Mouse (Mus musculus): Measurements from ENCODE around the gene Prcp.
"Not testable (repeated sequence)": the region's sequence is repeated elsewhere in the genome, so short reads cannot be mapped to it uniquely, and the experiment has no call there.

Prcp gene

DNA sequence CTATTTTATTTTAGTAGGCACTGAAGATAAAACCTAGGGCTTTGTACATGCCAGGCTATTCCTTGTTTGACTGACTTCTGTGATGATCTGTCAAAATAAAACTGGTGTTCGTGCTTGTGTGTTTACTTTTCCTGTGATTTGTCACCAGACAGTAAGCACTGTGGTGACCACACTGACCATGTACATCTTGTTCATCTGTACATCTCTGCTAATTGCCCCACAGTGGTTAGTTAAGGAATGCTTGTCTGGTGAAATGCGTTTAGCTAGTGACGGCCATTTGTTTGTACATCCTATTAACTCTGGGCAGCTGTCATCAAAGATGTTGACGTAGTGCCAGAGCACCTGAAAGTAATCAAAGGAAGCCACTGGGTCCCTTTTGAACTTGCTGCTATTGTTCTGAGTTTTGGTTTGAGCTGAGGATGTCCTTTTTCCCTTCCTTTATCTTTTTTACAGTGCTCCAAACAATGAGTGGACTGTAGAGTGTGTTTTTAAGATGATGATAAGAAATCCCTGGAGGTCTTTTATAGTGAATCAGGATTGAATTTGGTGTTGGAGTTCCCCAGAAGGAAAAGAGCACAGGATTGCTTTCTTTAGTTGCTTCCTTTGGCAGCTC lies 16.5 kb downstream of the Prcp start:
- no peak for DNase-seq (ENCODE audit: low spot score in 2 of 2)

DNA sequence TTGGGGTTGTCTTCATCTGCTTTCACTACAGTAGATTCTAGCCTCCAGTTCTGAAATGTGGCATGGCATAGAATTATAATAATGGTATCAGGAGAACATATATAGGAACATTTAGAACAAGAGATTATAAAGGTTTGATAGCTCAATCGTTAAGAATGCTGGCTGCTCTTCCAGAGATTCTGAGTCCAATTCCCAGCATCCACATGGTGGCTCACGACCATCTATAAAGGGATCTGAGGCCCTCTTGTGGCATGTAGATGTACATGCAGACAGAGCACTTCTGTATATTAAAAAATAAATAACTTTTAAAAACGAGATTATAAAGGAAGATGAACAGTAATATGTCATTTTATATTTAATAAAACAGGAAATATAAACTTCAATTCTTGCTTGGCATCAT lies 19.2 kb downstream of the Prcp start:
- DNase-seq (ENCODE audit: low spot score in 2 of 2): no peak

DNA sequence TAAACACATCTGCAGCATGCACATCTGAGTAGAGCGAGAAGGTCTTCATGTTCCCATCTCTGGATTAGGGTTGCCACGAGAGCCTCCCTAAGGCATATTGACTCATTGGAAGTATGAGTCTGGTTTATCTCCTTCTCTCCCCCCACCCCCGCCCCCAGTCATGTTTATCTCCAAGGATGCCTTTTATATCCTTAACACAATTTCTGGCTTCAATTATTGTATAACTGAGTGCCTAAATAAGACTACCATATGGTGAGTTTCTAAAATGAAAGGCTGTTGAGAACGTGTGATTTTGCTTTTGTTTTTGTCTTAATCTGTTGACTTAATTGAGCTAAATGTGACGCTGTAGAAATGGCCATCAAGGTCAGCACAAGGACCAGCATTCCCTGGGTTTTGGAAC lies 21.8 kb downstream of the Prcp start:
- DNase-seq (ENCODE audit: low spot score in 2 of 2): no peak

DNA sequence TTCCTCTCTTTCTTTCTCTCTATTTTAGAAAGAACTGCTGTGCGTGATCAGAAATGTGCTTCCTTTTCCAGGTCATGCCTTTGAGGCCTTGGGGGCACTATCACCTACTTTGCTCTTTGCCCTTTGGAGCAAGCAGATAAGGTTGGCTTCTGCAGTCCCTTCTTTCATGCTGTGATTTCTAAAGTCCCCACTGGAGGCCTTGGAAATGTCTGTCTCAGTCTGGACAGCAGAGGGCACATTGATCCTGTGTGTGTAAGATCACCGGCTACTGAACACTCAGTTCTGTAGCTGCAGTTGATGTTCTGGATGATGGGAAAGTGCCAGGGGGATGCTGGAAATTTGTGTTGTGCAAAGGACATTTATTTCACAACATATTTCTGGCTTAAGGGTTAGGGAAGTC lies 22.8 kb downstream of the Prcp start:
- no peak for DNase-seq (ENCODE audit: low spot score in 2 of 2)

DNA sequence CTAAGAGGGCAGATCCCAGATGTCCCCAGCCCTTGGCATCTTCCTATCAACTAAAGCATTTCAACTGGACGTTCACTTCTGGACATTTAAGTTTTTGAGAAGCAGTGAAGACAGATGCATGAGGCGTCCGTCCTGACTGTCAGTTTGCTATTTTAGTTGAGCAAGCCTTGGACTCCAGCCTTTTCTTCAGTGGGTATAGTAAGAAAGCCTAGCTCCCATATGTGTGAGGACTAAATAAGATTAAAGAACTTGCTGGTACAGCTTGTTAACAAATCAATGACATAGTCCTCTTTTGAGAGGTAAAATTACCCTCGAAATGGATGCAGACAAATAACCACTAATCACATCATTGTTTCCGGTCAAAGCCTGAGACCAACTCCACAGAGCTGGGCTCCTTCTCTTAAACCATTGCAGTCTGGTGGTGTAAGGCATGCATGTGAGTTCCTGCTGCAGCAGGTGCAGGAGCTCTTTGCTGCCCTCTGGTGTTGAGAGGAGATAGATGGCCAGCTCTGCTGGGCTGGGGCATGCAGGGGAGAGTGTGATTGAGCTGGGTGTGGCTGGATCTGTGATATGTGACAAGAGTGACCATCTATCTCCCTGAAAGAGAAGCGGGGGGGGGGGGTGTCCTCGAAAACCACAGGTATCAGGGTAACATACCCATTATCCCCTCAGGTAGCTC lies 29.2 kb downstream of the Prcp start:
- DNase-seq (ENCODE audit: low spot score in 2 of 2): peak; percentile 60 to 79

DNA sequence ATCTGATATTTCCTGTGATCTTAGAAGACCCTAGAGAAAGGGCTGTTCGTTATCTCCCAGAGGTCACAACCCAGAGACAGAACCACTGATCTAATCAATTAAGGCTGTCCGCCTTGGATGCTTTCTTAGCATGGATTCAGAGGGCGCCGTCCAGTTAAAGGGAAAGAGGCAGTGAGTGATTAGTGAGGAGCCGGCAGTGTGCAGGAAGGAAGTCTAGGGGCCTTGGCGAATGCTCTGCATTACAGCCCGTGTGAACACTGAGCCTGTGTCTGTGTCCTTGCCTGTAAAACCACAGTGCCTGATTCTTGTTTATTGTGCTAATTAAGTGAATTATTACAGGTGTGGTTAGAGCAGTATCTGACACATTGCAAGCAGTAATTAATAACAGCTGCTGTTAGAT lies 30.0 kb downstream of the Prcp start:
- not testable (repeated sequence) for DNase-seq (ENCODE audit: low spot score in 2 of 2)

DNA sequence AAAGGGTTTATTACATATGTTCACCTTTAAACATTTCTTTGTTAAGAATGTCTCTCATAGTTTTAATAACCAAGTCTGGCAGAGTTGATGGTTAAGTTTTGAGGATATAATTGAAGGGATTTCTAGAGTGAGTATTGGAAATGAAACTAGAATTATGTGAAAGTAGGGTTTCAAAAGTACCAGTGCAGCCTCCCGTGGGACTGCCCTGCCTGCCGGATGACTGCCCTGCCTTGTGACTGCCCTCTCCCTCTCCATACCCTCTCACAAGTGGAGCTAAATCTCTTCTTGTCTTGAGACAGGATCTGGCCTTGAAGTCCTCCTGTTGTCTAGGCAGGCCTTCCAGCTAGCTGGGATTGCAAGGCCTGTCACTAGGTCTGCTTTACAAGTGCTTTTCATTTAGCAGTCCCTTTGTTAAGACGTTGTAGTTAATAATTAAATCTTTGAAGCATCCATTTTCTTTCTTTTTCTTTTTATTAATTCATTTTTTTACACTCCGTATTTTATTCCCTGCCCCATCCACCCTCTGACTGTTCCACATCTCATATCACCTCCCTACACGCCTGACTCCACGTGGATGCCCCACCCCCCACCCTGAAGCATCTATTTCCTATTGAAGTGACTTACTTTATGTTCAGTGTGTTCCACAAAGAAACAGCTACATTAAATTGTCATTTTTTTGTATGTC lies 46.0 kb downstream of the Prcp start:
- no peak for DNase-seq (ENCODE audit: low spot score in 2 of 2)

DNA sequence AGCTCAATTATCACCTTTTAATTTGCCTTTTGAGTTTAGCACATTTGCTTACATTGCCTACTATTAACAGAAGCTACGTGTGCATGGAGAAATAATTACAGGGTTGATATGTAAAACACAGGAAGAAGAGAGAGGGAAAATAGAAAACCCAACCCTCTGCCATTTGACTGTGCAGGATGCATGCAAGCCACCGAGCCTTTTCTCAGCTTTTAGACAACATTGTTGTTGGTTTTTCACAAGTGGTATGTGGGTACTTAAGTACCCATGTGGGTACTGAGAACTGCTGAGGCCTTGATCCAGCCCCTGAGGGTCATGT lies 46.5 kb downstream of the Prcp start:
- DNase-seq (ENCODE audit: low spot score in 2 of 2): no peak

DNA sequence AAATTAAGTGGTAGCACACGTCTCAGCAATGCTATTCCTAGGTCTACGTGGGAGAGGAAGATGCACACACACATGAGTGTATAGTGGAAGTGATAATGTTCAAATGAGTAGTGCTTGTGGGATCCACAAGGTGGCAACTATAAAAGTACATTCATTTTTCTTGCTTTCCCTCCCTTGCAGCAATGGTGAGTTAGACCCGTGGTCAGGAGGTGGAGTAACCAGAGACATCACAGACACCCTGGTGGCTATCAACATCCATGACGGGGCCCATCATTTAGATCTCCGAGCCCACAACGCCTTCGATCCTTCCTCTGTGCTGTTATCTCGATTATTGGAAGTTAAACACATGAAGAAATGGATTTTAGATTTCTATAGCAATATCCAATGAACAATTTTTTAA lies 58.5 kb downstream of the Prcp start:
- DNase-seq (ENCODE audit: low spot score in 2 of 2): no peak

DNA sequence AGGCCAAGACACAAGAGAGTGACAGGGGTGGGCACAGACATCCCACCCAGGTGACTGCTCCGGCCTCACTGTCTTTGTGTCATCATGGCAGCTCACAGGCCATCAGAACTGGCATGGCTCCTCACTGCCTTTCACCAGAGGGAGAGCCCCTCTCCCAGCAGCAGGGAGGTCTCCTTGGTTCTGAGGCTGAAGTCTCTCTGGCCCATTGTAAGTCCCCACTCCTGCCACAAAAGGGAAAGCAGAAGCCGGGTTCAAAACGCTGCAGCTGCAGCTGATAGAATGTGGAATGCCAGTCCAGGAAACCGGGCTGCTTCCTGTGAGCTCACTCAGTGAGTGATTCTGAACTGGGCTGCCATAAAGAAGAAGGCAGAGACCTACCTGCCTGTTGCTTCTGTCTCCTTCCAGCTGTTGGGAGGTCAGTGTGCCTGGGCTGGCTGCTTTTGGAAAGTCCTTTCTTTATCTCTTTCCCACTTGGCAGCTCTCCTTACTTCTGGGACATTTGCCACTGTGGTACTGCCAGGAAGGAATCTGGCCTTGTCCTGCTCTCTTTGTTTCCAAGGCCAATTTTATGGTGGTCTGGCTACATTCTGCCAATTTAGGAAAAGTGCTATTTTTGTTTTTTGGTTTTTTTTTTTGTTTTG lies 59.2 kb downstream of the Prcp start:
- DNase-seq (ENCODE audit: low spot score in 2 of 2): not testable (repeated sequence)

DNA sequence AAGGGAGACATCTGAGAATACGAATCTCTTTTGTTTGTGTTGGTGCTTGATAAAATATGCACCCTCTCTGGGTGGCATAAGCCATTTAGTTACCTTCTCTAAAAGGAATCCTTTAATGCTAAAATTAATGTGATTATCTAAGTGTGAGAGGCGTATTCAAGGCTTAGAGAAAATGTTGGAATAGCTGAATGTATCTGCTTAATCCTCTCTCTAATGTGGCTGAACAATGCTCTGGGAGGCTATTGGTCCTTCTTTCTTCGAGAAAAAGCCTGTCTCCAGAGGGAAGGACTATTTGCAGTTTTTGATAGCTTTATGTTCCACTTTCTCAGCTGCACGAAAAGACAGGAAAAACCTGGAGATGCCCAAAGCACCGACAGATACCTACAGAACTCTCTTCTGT lies 62.5 kb downstream of the Prcp start:
- no peak for DNase-seq (ENCODE audit: low spot score in 2 of 2)

DNA sequence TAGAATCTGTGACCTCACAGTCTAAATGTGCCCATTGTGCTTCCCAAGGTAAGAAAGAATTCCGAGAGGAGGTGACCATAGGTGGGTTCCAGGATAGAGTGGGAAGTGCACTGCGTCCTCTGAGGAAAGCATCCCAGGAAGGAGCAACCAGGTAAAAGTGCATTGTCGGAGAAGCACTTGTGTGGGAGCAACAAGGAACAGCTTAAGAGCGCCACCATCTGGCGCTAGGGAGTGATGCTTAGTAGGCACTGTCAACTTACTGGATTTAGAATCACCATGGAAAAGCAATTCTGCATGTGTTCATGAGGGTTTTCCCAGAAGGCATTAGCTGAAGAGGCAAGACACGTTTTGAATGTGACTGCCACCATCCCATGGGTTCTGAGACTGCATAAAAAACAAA lies 63.7 kb downstream of the Prcp start:
- DNase-seq (ENCODE audit: low spot score in 2 of 2): peak in 1 of 2 experiments; percentile 31

DNA sequence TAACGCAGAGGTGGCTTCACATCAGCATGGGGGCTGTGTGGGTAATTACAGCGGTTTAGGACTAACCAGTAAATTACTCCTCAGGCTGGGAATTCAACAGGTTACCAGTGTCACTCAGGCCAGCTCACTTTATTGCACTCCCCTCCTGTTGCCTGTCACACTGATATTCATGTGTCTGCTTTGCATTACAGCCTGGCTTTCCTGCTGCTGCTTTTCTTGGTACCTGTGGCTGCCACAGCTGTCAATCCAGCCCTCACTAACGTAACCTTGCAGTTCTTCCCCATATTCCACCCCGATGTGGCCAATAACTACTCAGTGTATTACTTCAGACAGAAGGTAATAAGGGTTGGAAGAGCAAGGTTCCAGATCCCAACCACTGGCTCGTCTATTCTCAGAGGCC lies 65.5 kb downstream of the Prcp start:
- DNase-seq (ENCODE audit: low spot score in 2 of 2): no peak

DNA sequence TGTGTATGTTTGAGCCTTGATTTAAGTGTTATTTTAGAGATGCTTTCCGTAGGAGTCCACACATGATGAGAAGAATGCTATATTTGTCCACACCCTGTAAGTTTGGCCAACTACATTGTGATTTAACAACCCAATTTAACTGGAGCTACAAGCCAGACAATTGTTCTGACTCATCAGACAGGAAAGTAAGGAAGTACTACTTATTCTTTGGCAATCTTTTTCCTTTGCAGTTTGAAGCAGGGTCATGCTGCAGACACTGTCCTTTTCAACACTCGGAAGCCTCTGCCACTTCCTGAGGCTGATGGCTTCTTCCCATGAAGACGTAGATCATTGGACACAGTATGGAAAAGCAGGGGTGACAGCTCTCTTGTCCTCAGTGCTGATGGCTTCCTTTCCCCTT lies 76.5 kb downstream of the Prcp start:
- DNase-seq (ENCODE audit: low spot score in 2 of 2): no peak

DNA sequence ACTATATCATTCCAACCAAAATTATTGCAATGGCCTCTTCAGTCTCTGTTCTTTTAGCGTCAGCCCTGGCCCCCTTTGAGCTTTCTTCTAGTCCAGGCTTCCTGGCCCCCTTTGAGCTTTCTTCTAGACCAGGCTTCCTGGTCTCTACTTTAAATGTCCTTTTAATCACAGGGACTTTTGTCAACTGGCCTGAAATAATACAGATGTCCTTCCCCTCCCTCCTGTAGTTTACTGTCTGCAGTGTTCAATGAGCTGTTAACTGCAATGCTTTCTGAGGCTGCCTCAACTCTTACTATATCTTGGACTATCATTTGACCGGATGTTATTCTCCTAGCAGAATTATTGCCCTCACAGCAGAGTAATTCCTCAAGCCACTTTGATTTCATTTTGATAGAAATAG lies 77.9 kb downstream of the Prcp start:
- no peak for DNase-seq (ENCODE audit: low spot score in 2 of 2)

DNA sequence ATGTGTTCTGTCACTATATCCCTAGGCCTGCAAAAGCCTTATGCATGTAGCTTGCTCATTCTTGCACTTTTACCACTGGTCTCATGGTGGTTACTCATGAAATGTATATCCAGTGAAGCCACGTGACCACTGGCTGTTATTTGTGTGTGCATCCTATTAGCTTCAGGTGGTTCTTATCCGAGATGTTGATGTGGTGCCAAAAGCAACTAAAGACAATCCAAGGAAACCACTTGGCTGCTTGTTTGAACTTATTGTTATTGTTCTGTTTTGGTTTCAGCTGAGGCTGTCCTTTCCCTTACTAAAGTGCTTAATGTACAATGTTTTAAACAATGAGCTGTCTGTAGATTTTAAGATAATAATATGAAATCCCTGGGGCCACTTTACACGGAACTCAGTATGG lies 85.5 kb downstream of the Prcp start:
- no peak for DNase-seq (ENCODE audit: low spot score in 2 of 2)

DNA sequence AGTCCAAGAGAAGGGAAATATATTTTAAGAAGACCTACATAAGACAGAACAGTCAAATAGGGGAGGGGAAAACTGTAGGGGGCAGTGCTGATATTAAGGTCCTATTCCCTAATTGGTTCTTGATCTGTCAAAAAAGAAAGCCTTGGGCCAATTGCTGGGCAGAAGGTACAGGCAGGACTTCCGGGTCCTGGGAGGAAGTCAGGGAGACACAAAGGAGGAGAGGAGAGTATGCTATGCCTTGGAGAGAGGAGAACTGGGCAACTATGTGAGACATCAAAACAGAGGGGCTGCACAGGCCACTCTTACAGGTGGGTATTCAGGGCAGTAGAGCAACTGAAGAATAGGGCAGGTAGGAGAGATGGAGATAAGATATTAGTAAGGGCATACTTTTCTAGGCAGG lies 87.6 kb downstream of the Prcp start:
- DNase-seq (ENCODE audit: low spot score in 2 of 2): no peak

DNA sequence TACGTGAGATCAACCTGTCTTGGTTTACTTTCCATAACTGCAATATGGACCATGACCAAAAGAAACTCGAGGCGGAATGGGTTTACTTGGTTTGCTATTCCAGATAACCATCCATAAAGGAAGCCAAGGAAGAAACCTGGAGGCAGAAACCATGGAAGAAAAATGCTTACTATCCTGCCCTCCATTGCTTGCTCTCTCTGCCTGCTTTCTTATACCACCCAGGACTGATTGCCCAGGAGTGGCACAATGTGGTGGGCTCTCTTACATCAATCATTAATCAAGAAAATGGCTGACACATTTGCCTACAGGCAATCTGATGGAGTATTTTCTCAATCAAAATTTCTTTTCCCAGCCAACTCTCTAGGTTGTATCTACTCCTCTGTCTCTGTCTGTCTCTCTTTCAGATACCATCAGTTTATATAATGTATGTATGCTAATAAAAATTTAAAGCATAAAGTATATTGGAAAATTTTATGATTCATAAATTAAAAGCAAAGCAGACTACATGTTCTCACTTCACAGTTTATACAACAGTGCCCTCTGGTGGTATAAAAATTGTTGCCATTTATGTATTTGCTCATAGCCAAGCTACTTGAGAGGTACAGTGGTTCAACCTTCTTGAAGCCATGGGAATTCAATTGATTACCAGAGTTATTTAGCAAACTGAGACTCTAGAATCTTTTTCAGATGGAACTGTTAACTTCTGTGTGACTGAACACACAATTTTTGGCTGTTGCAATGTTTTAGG lies 90.7 kb downstream of the Prcp start:
- no peak for DNase-seq (ENCODE audit: low spot score in 2 of 2)

DNA sequence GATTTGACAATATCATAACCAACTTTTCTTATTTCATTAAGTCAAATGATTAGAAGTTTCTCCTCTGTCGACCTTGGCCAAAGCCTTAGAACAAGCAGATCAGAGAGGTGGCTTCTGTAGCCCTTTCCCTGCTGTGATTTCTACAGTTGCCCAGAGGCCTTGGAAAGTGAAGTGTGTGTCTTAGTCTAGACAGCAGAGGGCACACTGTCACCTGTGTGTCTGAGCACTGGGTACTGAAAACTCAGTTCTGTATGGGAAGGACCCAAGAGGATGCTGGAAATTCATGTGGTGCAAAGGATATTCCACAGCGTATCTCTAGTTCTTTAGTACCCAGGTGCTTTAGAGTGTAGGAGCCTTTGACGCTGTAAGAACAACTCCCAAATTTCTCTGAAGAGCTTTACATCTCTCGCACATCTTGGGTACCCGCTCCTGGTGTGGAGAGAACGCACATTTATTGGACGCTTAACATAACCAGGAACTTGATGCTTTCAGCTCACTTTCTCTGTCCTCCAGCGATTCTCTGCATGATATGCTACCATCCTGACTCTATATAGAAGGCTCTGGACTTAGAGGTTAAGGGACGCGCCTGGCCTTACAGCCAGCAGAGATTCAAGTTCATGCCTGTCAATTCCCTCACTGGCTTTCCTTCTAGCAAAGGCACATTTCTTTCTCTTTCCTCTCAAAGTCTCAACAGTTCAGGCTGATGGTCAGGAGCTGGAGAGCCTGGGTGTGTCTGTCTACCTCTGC lies 93.3 kb downstream of the Prcp start:
- DNase-seq (ENCODE audit: low spot score in 2 of 2): no peak

DNA sequence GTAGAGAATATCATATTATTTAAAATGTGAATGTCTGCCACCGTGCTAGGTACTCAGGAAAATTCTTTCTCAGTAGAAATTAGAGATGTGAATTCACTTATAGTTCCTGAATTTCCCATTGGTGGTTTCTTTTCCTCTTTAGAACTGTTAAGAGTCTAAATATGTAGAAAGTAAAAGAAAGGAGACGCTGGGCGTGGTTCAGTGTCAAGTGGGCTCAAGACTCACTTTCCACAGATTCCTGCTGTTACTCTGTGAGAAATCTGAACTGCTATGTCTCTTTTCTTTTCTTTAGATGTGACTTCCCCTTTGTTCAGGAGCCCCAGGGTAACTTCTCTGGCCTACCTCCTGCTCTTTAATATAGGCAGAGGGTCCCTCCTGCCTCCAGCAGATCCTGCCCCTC lies 103.2 kb downstream of the Prcp start:
- DNase-seq (ENCODE audit: low spot score in 2 of 2): no peak

DNA sequence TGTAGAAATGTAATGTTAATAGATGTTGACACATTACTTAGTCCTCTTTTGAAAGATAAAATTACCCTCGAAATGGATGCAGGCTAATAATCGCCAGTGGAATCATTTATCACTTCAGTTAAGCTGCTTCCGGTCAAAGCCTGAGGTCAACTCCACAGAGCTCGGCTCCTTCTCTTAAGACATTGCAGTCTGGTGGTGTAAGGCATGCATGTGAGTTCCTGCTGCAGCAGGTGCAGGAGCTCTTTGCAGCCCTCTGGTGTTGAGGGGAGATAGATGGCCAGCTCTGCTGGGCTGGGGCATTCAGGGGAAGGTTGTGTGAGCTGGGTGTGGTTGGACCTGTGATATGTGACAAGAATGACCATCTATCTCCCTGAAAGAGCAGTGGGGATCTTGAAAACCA lies 104.0 kb downstream of the Prcp start:
- DNase-seq (ENCODE audit: low spot score in 2 of 2): no peak

DNA sequence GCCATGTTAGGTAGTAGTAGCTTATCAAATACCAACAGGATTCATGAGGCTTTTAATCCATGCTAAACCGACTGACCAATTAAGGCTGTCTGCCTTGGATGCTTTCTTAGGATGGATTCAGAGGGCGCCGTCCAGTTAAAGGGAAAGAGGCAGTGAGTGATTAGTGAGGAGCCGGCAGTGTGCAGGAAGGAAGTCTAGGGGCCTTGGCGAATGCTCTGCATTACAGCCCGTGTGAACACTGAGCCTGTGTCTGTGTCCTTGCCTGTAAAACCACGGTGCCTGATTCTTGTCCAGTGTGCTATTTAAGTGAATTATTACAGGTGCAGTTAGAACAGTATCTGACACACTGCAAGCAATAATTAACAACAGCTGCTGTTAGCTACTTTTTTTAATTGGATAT lies 104.5 kb downstream of the Prcp start:
- not testable (repeated sequence) for DNase-seq (ENCODE audit: low spot score in 2 of 2)
